Mouse (Mus musculus) G1E (cell line): ENCODE results near the gene H2-T24. TPM values are rescaled to one million over a fixed set of nuclear protein-coding genes. Genes with fewer than 3 reads are reported as not detected.
A peak's percentile ranks its signal among the peaks of the same experiment; 100 is the strongest.

ENCODE experiments used
- ATAC-seq: 2 replicates; pipeline ENCODE4 v1.8.0; 2016; ENCODE audit warnings: mild to moderate bottlenecking; ENCODE audit not compliant: insufficient number of reproducible peaks, poor library complexity, low FRiP score, severe bottlenecking; ENCODE audit errors: extremely low read depth
- DNase-seq: peaks from one replicate; pipeline ENCODE4 v3.0.0; 2012; ENCODE audit warnings: low spot score
- H3K27me3 ChIP-seq: 2 replicates; pipeline ENCODE4 v1.6.1; 2012; ENCODE audit warnings: mild to moderate bottlenecking, low read length, inconsistent platforms; ENCODE audit not compliant: insufficient read depth
- H3K36me3 ChIP-seq: replicated peaks from 2 replicates; pipeline ENCODE3; 2012; ENCODE audit warnings: mild to moderate bottlenecking, inconsistent platforms
- H3K4me1 ChIP-seq: 2 replicates; pipeline ENCODE4 v1.6.1; 2012; ENCODE audit warnings: low read depth, low read length, inconsistent platforms, mixed read lengths; ENCODE audit not compliant: insufficient read depth
- H3K4me3 ChIP-seq: 2 replicates; pipeline ENCODE4 v1.5.1; 2012; ENCODE audit warnings: low read depth, mild to moderate bottlenecking, inconsistent platforms, low read length, moderate library complexity, mixed read lengths
- H3K9me3 ChIP-seq: replicated peaks from 2 replicates; pipeline ENCODE4 v1.6.1; 2012; ENCODE audit warnings: inconsistent platforms
- CTCF ChIP-seq: IDR thresholded peaks from 2 replicates; pipeline ENCODE4 v1.5.1; 2012; ENCODE audit warnings: low read depth, low read length, inconsistent platforms, mixed read lengths
- GATA1 ChIP-seq: IDR thresholded peaks from 2 replicates; pipeline ENCODE4 v1.6.1; 2012; ENCODE audit warnings: borderline replicate concordance, low read length, inconsistent platforms, mixed read lengths
- GATA2 ChIP-seq: IDR thresholded peaks from 2 replicates; pipeline ENCODE4 v1.6.1; 2012; ENCODE audit warnings: low read depth, low read length, inconsistent platforms, borderline replicate concordance
- POLR2AphosphoS5 ChIP-seq: IDR thresholded peaks from 2 replicates; pipeline ENCODE4 v1.6.1; 2012; ENCODE audit warnings: low read depth, low read length, inconsistent platforms; ENCODE audit not compliant: insufficient replicate concordance
- TAL1 ChIP-seq: conservative IDR thresholded peaks from 2 replicates; pipeline ENCODE4 v1.6.1; 2012; ENCODE audit warnings: low read depth, low read length, inconsistent platforms, mixed read lengths
- polyA plus RNA-seq: library from polyadenylated mRNA; stranded (reverse); fragments of >175 nt; gene quantifications from 2 replicates; pipeline ENCODE4 v1.2.3, GENCODE M21; 2012
- total RNA-seq, 2 experiments: library from RNA; stranded (forward) in 1 of 2; stranded (reverse) in 1 of 2; fragments of 200-1000 nt in 1 of 2; fragments of >200 nt in 1 of 2; fragmentation: Nextera tagmentation in 1 of 2; gene quantifications; 2 replicates each; pipeline ENCODE4 v1.2.3; 2014 to 2017

H2-T24 gene
- total and polyA plus RNA-seq, 3 experiments = 0.47 to 16.6 (median 6.9) TPM

- ATAC-seq (peak; percentile 70), DNase-seq (peak; percentile 88)
- Histone ChIP-seq H3K4me3 (peak within 1 kb of the TSS; percentile 94), H3K36me3 (peaks cover 74% of the 10 kb centered on the region), H3K9me3 (no peaks in the 10 kb centered on the region), H3K27me3 (no peaks in the 10 kb centered on the region), H3K4me1 (peaks cover 45% of the 10 kb centered on the region)
- TF ChIP-seq POLR2AphosphoS5 (no peak), GATA1 (no peak)
Observed at GRCm38 (mm10) chr17:35979401-35980362, 40.7 kb downstream of the H2-T24 start, which contains the start of the genes Gnl1 and Prr3. Gene Gnl1, plus strand, starts transcription at chr17:35979851. Gene Prr3, minus strand, starts transcription at chr17:35980236.

GRCm38 (mm10) chr17:35978811-35979400 is 41.5 kb downstream of the H2-T24 start:
- peak; percentile 6; the same call in 1 of the 2 replicates for ATAC-seq

GRCm38 (mm10) chr17:35972131-35972530 is 48.2 kb downstream of the H2-T24 start:
- ATAC-seq = peak; percentile 57
- TF ChIP-seq POLR2AphosphoS5 (no peak), CTCF (no peak), GATA1 (no peak), GATA2 (no peak), TAL1 (no peak)
- Histone ChIP-seq H3K36me3 (peaks cover 74% of the 10 kb centered on the region), H3K9me3 (no peaks in the 10 kb centered on the region), H3K4me1 (peaks cover 46% of the 10 kb centered on the region), H3K4me3 (no peak overlapping the region), H3K27me3 (no peaks in the 10 kb centered on the region)
- DNase-seq = no peak

More at GRCm38 (mm10) chr17:35978811-35979400, 41.5 kb downstream of the H2-T24 start:
- DNase-seq = peak; percentile 40
- TF ChIP-seq TAL1 = no peak
- TF ChIP-seq CTCF = no peak
- no peak for TF ChIP-seq GATA2
- no peak for TF ChIP-seq GATA1
- TF ChIP-seq POLR2AphosphoS5 = no peak
- Histone ChIP-seq H3K4me3 (peak overlapping the region; percentile 94), H3K27me3 (no peaks in the 10 kb centered on the region), H3K4me1 (peaks cover 49% of the 10 kb centered on the region), H3K9me3 (no peaks in the 10 kb centered on the region), H3K36me3 (peaks cover 77% of the 10 kb centered on the region)

GRCm38 (mm10) chr17:35969418-35970389 is 50.7 kb downstream of the H2-T24 start, which contains the start of gene Abcf1:
Gene Abcf1, minus strand, starts transcription at chr17:35969761.
- H3K4me1 ChIP-seq = peaks cover 54% of the 10 kb centered on the region
- no peaks in the 10 kb centered on the region for H3K27me3 ChIP-seq
- H3K9me3 ChIP-seq = no peaks in the 10 kb centered on the region
- peaks cover 75% of the 10 kb centered on the region for H3K36me3 ChIP-seq
- no peak for TF ChIP-seq GATA2
- no peak for TF ChIP-seq CTCF
- peak; percentile 93 for DNase-seq
- peak; percentile 94 for ATAC-seq
- peak within 1 kb of the TSS; percentile 95 for H3K4me3 ChIP-seq

GRCm38 (mm10) chr17:35967621-35968020 is 52.7 kb downstream of the H2-T24 start:
- Histone ChIP-seq H3K36me3 (peaks cover 76% of the 10 kb centered on the region), H3K4me3 (peak overlapping the region; percentile 0; the same call in 1 of the 2 replicates), H3K4me1 (peaks cover 56% of the 10 kb centered on the region), H3K27me3 (no peaks in the 10 kb centered on the region), H3K9me3 (no peaks in the 10 kb centered on the region)
- ATAC-seq (no peak), DNase-seq (no peak)
- TF ChIP-seq GATA2 (no peak), CTCF (no peak), GATA1 (no peak), POLR2AphosphoS5 (no peak), TAL1 (no peak)

- Histone ChIP-seq H3K27me3 (no peaks in the 10 kb centered on the region; the same call in 1 of the 2 replicates), H3K4me3 (no peak overlapping the region), H3K9me3 (no peaks in the 10 kb centered on the region), H3K4me1 (peaks cover 33% of the 10 kb centered on the region), H3K36me3 (peaks cover 98% of the 10 kb centered on the region)
- DNase-seq = no peak
- ATAC-seq = no peak
- TF ChIP-seq POLR2AphosphoS5 = no peak
- TF ChIP-seq CTCF = no peak
- TF ChIP-seq TAL1 = no peak
- no peak for TF ChIP-seq GATA2
- no peak for TF ChIP-seq GATA1
Observed at GRCm38 (mm10) chr17:35963279-35963678, 57.1 kb downstream of the H2-T24 start.
